Mouse (Mus musculus) liver, adult 2 months (tissue): ENCODE data around the gene Irf6. TPM values are rescaled to one million over a fixed set of nuclear protein-coding genes. Genes with fewer than 3 reads are reported as not detected.

ENCODE experiments used
- DNase-seq: peaks from one replicate; pipeline ENCODE4 v3.0.0-alpha.2; 2011; ENCODE audit warnings: low read depth, low spot score; ENCODE audit errors: extremely low read depth
- H3K27ac ChIP-seq: fragments of 200-500 bp; replicated peaks from 2 replicates; pipeline ENCODE4 v1.5.1; 2012; ENCODE audit warnings: low read depth, mild to moderate bottlenecking, control low read depth, inconsistent platforms, low read length; ENCODE audit not compliant: insufficient read depth
- H3K27me3 ChIP-seq: fragments of 200-500 bp; 2 replicates; pipeline ENCODE4 v1.6.1; 2012; ENCODE audit warnings: mild to moderate bottlenecking, moderate library complexity, low read length, inconsistent platforms; ENCODE audit not compliant: control insufficient read depth, insufficient read depth
- H3K36me3 ChIP-seq: fragments of 200-500 bp; 2 replicates; pipeline ENCODE4 v1.6.1; 2012; ENCODE audit warnings: low read length, inconsistent platforms; ENCODE audit not compliant: control insufficient read depth, insufficient read depth
- H3K4me1 ChIP-seq: fragments of 200-500 bp; 2 replicates; pipeline ENCODE4 v1.6.1; 2011; ENCODE audit warnings: low read length; ENCODE audit not compliant: control insufficient read depth, insufficient read depth
- H3K4me3 ChIP-seq: fragments of 200-500 bp; 2 replicates; pipeline ENCODE4 v1.5.1; 2011; ENCODE audit warnings: low read depth, mild to moderate bottlenecking, control low read depth, low read length, moderate library complexity; ENCODE audit not compliant: insufficient read depth
- H3K79me2 ChIP-seq: fragments of 200-500 bp; 2 replicates; pipeline ENCODE4 v1.6.1; 2012; ENCODE audit warnings: inconsistent platforms, mild to moderate bottlenecking, low read length, moderate library complexity; ENCODE audit not compliant: control insufficient read depth, insufficient read depth
- H3K9ac ChIP-seq: fragments of 200-500 bp; 2 replicates; pipeline ENCODE4 v1.6.1; 2012; ENCODE audit warnings: low read depth, mild to moderate bottlenecking, control low read depth, inconsistent platforms, low read length
- CTCF ChIP-seq: fragments of 200-500 bp; IDR thresholded peaks from 2 replicates; pipeline ENCODE4 v1.5.1; 2011; ENCODE audit warnings: low read depth, low read length, control low read depth
- POLR2A ChIP-seq: fragments of 200-500 bp; IDR thresholded peaks from 2 replicates; pipeline ENCODE4 v1.6.1; 2011; ENCODE audit warnings: low read length, control low read depth; ENCODE audit not compliant: insufficient read depth; ENCODE audit errors: extremely low read depth
- WGBS: fragments of 180-500 bp; shearing (Covaris S2); methylation state at CpG from one replicate; pipeline ENCODE4 v1.1.7; 2018; 5-methylcytosine and 5-hydroxymethylcytosine counted together
- polyA plus RNA-seq: library from polyadenylated mRNA; depleted of rRNA; stranded (reverse); fragments of >200 nt; gene quantifications from 2 replicates; pipeline ENCODE4 v1.2.3, GENCODE M21; 2012; rRNA removed
- total RNA-seq: library from RNA; depleted of rRNA; stranded (reverse); fragments of >200 nt; gene quantifications from 2 replicates; pipeline ENCODE4 v1.2.3, GENCODE M21; 2014; rRNA removed

Irf6 gene
- total and polyA plus RNA-seq, 2 experiments, result 33.4 to 56.0 TPM

DNA sequence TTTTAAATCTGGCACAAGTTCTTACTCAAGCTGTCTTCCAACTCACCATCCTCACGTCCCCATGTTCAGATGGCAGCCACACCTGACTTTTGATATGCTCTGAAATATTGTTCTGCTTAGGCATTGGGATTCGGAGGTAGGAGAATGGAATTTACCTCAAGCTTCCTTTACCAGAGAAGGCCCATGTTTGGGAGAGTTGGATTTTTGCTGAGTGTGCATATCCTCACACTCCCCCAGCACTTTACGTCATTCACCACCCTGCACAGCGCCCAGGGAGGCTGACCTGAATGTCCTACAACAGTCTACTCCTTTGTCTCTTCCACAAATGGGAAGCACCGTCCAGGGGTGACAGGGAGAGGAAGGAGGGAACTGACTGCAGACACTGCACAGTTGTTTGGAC lies 67.5 kb downstream of the Irf6 start:
- 86% methylated on average over 5 of the region's 5 CpGs for WGBS
- Histone ChIP-seq H3K27me3 (no peaks in the 10 kb centered on the region), H3K4me1 (peaks cover 2% of the 10 kb centered on the region; the same call in 1 of the 2 replicates), H3K27ac (no peak overlapping the region), H3K79me2 (no peaks in the 10 kb centered on the region), H3K36me3 (peaks cover 32% of the 10 kb centered on the region), H3K4me3 (no peak overlapping the region), H3K9ac (no peak overlapping the region)
- no peak for TF ChIP-seq POLR2A
- no peak for TF ChIP-seq CTCF
- no peak for DNase-seq

Other genes with a start within 250 kb of the Irf6 start
- gene Syt14, start 117.3 kb upstream of the Irf6 start, total RNA-seq, result under 0.01 and 0.20 TPM in 2 replicates
- gene Syt14, start 117.3 kb upstream of the Irf6 start, polyA plus RNA-seq, result not detected in 2 replicates
- gene Diexf, start 22.8 kb upstream of the Irf6 start, total RNA-seq, result 5.2 and 6.2 TPM in 2 replicates
- gene Diexf, start 22.8 kb upstream of the Irf6 start, polyA plus RNA-seq, result 8.0 and 11.0 TPM in 2 replicates
- gene A130010J15Rik, start 14.9 kb downstream of the Irf6 start, total RNA-seq, result 8.1 and 8.7 TPM in 2 replicates
- gene A130010J15Rik, start 14.9 kb downstream of the Irf6 start, polyA plus RNA-seq, result 2.7 and 3.5 TPM in 2 replicates
- gene Traf3ip3, start 48.6 kb downstream of the Irf6 start, total RNA-seq, result 0.65 and 0.67 TPM in 2 replicates
- 0.21 and 0.88 TPM in 2 replicates for gene Traf3ip3, start 48.6 kb downstream of the Irf6 start, polyA plus RNA-seq
- gene Lamb3, start 54.6 kb downstream of the Irf6 start, total RNA-seq, result 1.7 and 2.0 TPM in 2 replicates
- gene Lamb3, start 54.6 kb downstream of the Irf6 start, polyA plus RNA-seq, result 1.6 and 2.4 TPM in 2 replicates
- 807 and 1,077 TPM in 2 replicates for gene Hsd11b1, start 111.0 kb downstream of the Irf6 start, total RNA-seq
- gene Hsd11b1, start 111.0 kb downstream of the Irf6 start, polyA plus RNA-seq, result 826 and 1,028 TPM in 2 replicates
- 78.0 and 106 TPM in 2 replicates for gene G0s2, start 120.1 kb downstream of the Irf6 start, total RNA-seq
- 179 and 444 TPM in 2 replicates for gene G0s2, start 120.1 kb downstream of the Irf6 start, polyA plus RNA-seq
- gene Camk1g, start 217.2 kb downstream of the Irf6 start, total RNA-seq, result not detected in 2 replicates
- gene Camk1g, start 217.2 kb downstream of the Irf6 start, polyA plus RNA-seq, result not detected in 2 replicates